Mouse (Mus musculus) megakaryocyte-erythroid progenitor cell, adult 5-6 weeks (primary cell): Measurements from ENCODE around the gene Hist1h2bn. TPM values are rescaled to one million over a fixed set of nuclear protein-coding genes. Genes with fewer than 3 reads are reported as not detected.

Experiments
- total RNA-seq, 2 experiments: library from RNA; stranded (forward) in 1 of 2; stranded (reverse) in 1 of 2; fragments of 200-1000, 215-1000 nt in 1 of 2; fragments of >200 nt in 1 of 2; fragmentation: Nextera tagmentation in 1 of 2; gene quantifications; 2 replicates each; pipeline ENCODE4 v1.2.3; 2014 to 2017

Gene Hist1h2bn
- total RNA-seq, 2 experiments from 2014 or later, result 483 to 1,659 TPM

Other genes starting within 250 kb of the Hist1h2bn start
- gene Zkscan8, start 223.0 kb upstream of the Hist1h2bn start, total RNA-seq (2014; fragmentation: Nextera tagmentation), result 14.6 and 23.6 TPM in 2 replicates
- 12.3 and 15.4 TPM in 2 replicates for gene Zkscan8, start 223.0 kb upstream of the Hist1h2bn start, total RNA-seq (2017)
- not detected in 2 replicates for gene Olfr1366, start 211.3 kb upstream of the Hist1h2bn start, total RNA-seq (2014; fragmentation: Nextera tagmentation)
- gene Olfr1366, start 211.3 kb upstream of the Hist1h2bn start, total RNA-seq (2017), result not detected in 2 replicates
- not detected in 2 replicates for gene Olfr1535, start 194.2 kb upstream of the Hist1h2bn start, total RNA-seq (2014; fragmentation: Nextera tagmentation)
- not detected in 2 replicates for gene Olfr1535, start 194.2 kb upstream of the Hist1h2bn start, total RNA-seq (2017)
- gene Olfr1364, start 172.4 kb upstream of the Hist1h2bn start, total RNA-seq (2014; fragmentation: Nextera tagmentation), result not detected in 2 replicates
- not detected in 2 replicates for gene Olfr1364, start 172.4 kb upstream of the Hist1h2bn start, total RNA-seq (2017)
- not detected in 2 replicates for gene Olfr1362, start 140.1 kb upstream of the Hist1h2bn start, total RNA-seq (2014; fragmentation: Nextera tagmentation)
- not detected in 2 replicates for gene Olfr1362, start 140.1 kb upstream of the Hist1h2bn start, total RNA-seq (2017)
- not detected in 2 replicates for gene Olfr11, start 111.6 kb upstream of the Hist1h2bn start, total RNA-seq (2014; fragmentation: Nextera tagmentation)
- not detected in 2 replicates for gene Olfr11, start 111.6 kb upstream of the Hist1h2bn start, total RNA-seq (2017)
- gene Olfr1361, start 90.7 kb upstream of the Hist1h2bn start, total RNA-seq (2014; fragmentation: Nextera tagmentation), result not detected in 2 replicates
- not detected in 2 replicates for gene Olfr1361, start 90.7 kb upstream of the Hist1h2bn start, total RNA-seq (2017)
- not detected in 2 replicates for gene Olfr1360, start 76.7 kb upstream of the Hist1h2bn start, total RNA-seq (2014; fragmentation: Nextera tagmentation)
- not detected in 2 replicates for gene Olfr1360, start 76.7 kb upstream of the Hist1h2bn start, total RNA-seq (2017)
- not detected in 2 replicates for gene Olfr1359, start 56.0 kb upstream of the Hist1h2bn start, total RNA-seq (2014; fragmentation: Nextera tagmentation)
- gene Olfr1359, start 56.0 kb upstream of the Hist1h2bn start, total RNA-seq (2017), result not detected in 2 replicates
- gene Hist1h2bl, start 38.0 kb upstream of the Hist1h2bn start, total RNA-seq (2014; fragmentation: Nextera tagmentation), result 430 and 709 TPM in 2 replicates
- gene Hist1h2bl, start 38.0 kb upstream of the Hist1h2bn start, total RNA-seq (2017), result 345 and 387 TPM in 2 replicates
- gene Hist1h2ai, start 37.7 kb upstream of the Hist1h2bn start, total RNA-seq (2014; fragmentation: Nextera tagmentation), result 3.0 and 26.7 TPM in 2 replicates
- gene Hist1h2ai, start 37.7 kb upstream of the Hist1h2bn start, total RNA-seq (2017), result 582 and 1,238 TPM in 2 replicates
- 21.9 TPM in 1 of 2 replicates, not detected in the other for gene Hist1h3h, start 36.5 kb upstream of the Hist1h2bn start, total RNA-seq (2014; fragmentation: Nextera tagmentation)
- 175 and 228 TPM in 2 replicates for gene Hist1h3h, start 36.5 kb upstream of the Hist1h2bn start, total RNA-seq (2017)
- gene Hist1h2bm, start 32.1 kb upstream of the Hist1h2bn start, total RNA-seq (2014; fragmentation: Nextera tagmentation), result 242 and 265 TPM in 2 replicates
- gene Hist1h2bm, start 32.1 kb upstream of the Hist1h2bn start, total RNA-seq (2017), result 262 and 417 TPM in 2 replicates
- 3.8 and 29.3 TPM in 2 replicates for gene Hist1h4j, start 19.1 kb upstream of the Hist1h2bn start, total RNA-seq (2014; fragmentation: Nextera tagmentation)
- gene Hist1h4j, start 19.1 kb upstream of the Hist1h2bn start, total RNA-seq (2017), result 302 and 554 TPM in 2 replicates
- gene Hist1h4k, start 3.6 kb upstream of the Hist1h2bn start, total RNA-seq (2014; fragmentation: Nextera tagmentation), result 396 and 799 TPM in 2 replicates
- 1,621 and 1,651 TPM in 2 replicates for gene Hist1h4k, start 3.6 kb upstream of the Hist1h2bn start, total RNA-seq (2017)
- 179 and 217 TPM in 2 replicates for gene Hist1h2ak, start 296 bp upstream of the Hist1h2bn start, total RNA-seq (2014; fragmentation: Nextera tagmentation)
- 715 and 1,091 TPM in 2 replicates for gene Hist1h2ak, start 296 bp upstream of the Hist1h2bn start, total RNA-seq (2017)
- gene Hist1h1b, start 26.5 kb downstream of the Hist1h2bn start, total RNA-seq (2014; fragmentation: Nextera tagmentation), result 569 and 631 TPM in 2 replicates
- 1,368 and 2,131 TPM in 2 replicates for gene Hist1h1b, start 26.5 kb downstream of the Hist1h2bn start, total RNA-seq (2017)
- 310 and 340 TPM in 2 replicates for gene Hist1h3i, start 29.2 kb downstream of the Hist1h2bn start, total RNA-seq (2014; fragmentation: Nextera tagmentation)
- gene Hist1h3i, start 29.2 kb downstream of the Hist1h2bn start, total RNA-seq (2017), result 88.3 and 299 TPM in 2 replicates
- gene Hist1h2an, start 33.1 kb downstream of the Hist1h2bn start, total RNA-seq (2014; fragmentation: Nextera tagmentation), result 4.6 and 28.8 TPM in 2 replicates
- 538 and 611 TPM in 2 replicates for gene Hist1h2an, start 33.1 kb downstream of the Hist1h2bn start, total RNA-seq (2017)
- gene Hist1h2bp, start 33.3 kb downstream of the Hist1h2bn start, total RNA-seq (2014; fragmentation: Nextera tagmentation), result 19.6 and 62.9 TPM in 2 replicates
- gene Hist1h2bp, start 33.3 kb downstream of the Hist1h2bn start, total RNA-seq (2017), result 33.7 and 54.7 TPM in 2 replicates
- gene Hist1h2bq, start 56.1 kb downstream of the Hist1h2bn start, total RNA-seq (2014; fragmentation: Nextera tagmentation), result 395 and 796 TPM in 2 replicates
- 0.72 and 1.2 TPM in 2 replicates for gene Hist1h2bq, start 56.1 kb downstream of the Hist1h2bn start, total RNA-seq (2017)
- not detected in 2 replicates for gene Hist1h2ao, start 56.3 kb downstream of the Hist1h2bn start, total RNA-seq (2014; fragmentation: Nextera tagmentation)
- gene Hist1h2ao, start 56.3 kb downstream of the Hist1h2bn start, total RNA-seq (2017), result not detected in 2 replicates
- 256 and 298 TPM in 2 replicates for gene Hist1h4m, start 57.6 kb downstream of the Hist1h2bn start, total RNA-seq (2014; fragmentation: Nextera tagmentation)
- 1,434 and 2,567 TPM in 2 replicates for gene Hist1h4m, start 57.6 kb downstream of the Hist1h2bn start, total RNA-seq (2017)
- 49.1 and 171 TPM in 2 replicates for gene Hist1h4n, start 78.1 kb downstream of the Hist1h2bn start, total RNA-seq (2014; fragmentation: Nextera tagmentation)
- 1,378 and 1,797 TPM in 2 replicates for gene Hist1h4n, start 78.1 kb downstream of the Hist1h2bn start, total RNA-seq (2017)
- 177 TPM in 2 replicates for gene Hist1h2ap, start 79.4 kb downstream of the Hist1h2bn start, total RNA-seq (2014; fragmentation: Nextera tagmentation)
- gene Hist1h2ap, start 79.4 kb downstream of the Hist1h2bn start, total RNA-seq (2017), result 4,662 and 4,902 TPM in 2 replicates
- gene Hist1h2br, start 79.6 kb downstream of the Hist1h2bn start, total RNA-seq (2014; fragmentation: Nextera tagmentation), result 372 and 874 TPM in 2 replicates
- 126 and 201 TPM in 2 replicates for gene Hist1h2br, start 79.6 kb downstream of the Hist1h2bn start, total RNA-seq (2017)
- gene Zfp184, start 191.0 kb downstream of the Hist1h2bn start, total RNA-seq (2014; fragmentation: Nextera tagmentation), result 1.5 and 2.5 TPM in 2 replicates
- gene Zfp184, start 191.0 kb downstream of the Hist1h2bn start, total RNA-seq (2017), result 3.1 and 10.7 TPM in 2 replicates
- gene Pom121l2, start 227.1 kb downstream of the Hist1h2bn start, total RNA-seq (2014; fragmentation: Nextera tagmentation), result not detected in 2 replicates
- gene Pom121l2, start 227.1 kb downstream of the Hist1h2bn start, total RNA-seq (2017), result not detected in 2 replicates